Mouse (Mus musculus) embryonic facial prominence, embryonic 12.5 days (tissue): ENCODE data around the gene Csnk1d. TPM values are rescaled to one million over a fixed set of nuclear protein-coding genes. Genes with fewer than 3 reads are reported as not detected.

ENCODE experiments used
- ATAC-seq: fragments of 200-750 bp; cut with Nextera tagmentation; 2 replicates; pipeline ENCODE4 v1.8.0; 2017; ENCODE audit not compliant: insufficient number of reproducible peaks, insufficient read depth, low FRiP score, low TSS enrichment
- H3K27ac ChIP-seq: fragments of 300-500 bp; sonication (generic); 2 replicates; pipeline ENCODE4 v1.5.1; 2016; ENCODE audit warnings: mild to moderate bottlenecking
- H3K27me3 ChIP-seq: fragments of 300-500 bp; sonication (generic); 2 replicates; pipeline ENCODE4 v1.6.1; 2016; ENCODE audit warnings: mild to moderate bottlenecking, moderate library complexity
- H3K36me3 ChIP-seq: fragments of 300-500 bp; sonication (generic); 2 replicates; pipeline ENCODE4 v1.6.1; 2016; ENCODE audit warnings: mild to moderate bottlenecking
- H3K4me1 ChIP-seq: fragments of 300-500 bp; sonication (generic); 2 replicates; pipeline ENCODE4 v1.6.1; 2016
- H3K4me2 ChIP-seq: fragments of 300-500 bp; sonication (generic); replicated peaks from 2 replicates; pipeline ENCODE4 v1.6.1; 2016; ENCODE audit warnings: mild to moderate bottlenecking, moderate library complexity
- H3K4me3 ChIP-seq: fragments of 300-500 bp; sonication (generic); 2 replicates; pipeline ENCODE4 v1.5.1; 2016; ENCODE audit warnings: mild to moderate bottlenecking
- H3K9ac ChIP-seq: fragments of 300-500 bp; sonication (generic); 2 replicates; pipeline ENCODE4 v1.6.1; 2016; ENCODE audit warnings: mild to moderate bottlenecking, moderate library complexity
- H3K9me3 ChIP-seq: fragments of 300-500 bp; sonication (generic); 2 replicates; pipeline ENCODE4 v1.6.1; 2016; ENCODE audit warnings: mild to moderate bottlenecking, moderate library complexity
- WGBS: fragments of 180-500 bp; shearing (Covaris S2); methylation state at CpG from one replicate; pipeline ENCODE4 v1.1.7; 2016; 5-methylcytosine and 5-hydroxymethylcytosine counted together
- polyA plus RNA-seq: library from polyadenylated mRNA; unstranded; fragments of >200 nt; fragmentation: Nextera tagmentation; extraction: Ambion mirVana; gene quantifications from 2 replicates; pipeline ENCODE4 v1.2.1, GENCODE M21; 2016

The Csnk1d gene
- 159 and 160 TPM in 2 replicates for polyA plus RNA-seq

GRCm38 (mm10) chr11:120990951-120991526, at the start of gene Csnk1d:
Gene Csnk1d, minus strand, starts transcription at chr11:120991330.
- Histone ChIP-seq H3K36me3 (peaks cover 6% of the 10 kb centered on the region; the same call in 1 of the 2 replicates), H3K4me1 (peaks cover 30% of the 10 kb centered on the region)
- WGBS: under 1% methylated on average over 59 of the region's 59 CpGs

GRCm38 (mm10) chr11:121039302-121039701, 48.2 kb upstream of the Csnk1d start, which contains the start of gene Cd7:
Gene Cd7, minus strand, starts transcription at chr11:121039418.
- WGBS: 77% methylated on average over 5 of the region's 5 CpGs
- H3K36me3 ChIP-seq: no peaks in the 10 kb centered on the region
- no peaks in the 10 kb centered on the region for H3K27me3 ChIP-seq
- H3K9ac ChIP-seq: no peak within 1 kb of the TSS
- no peak within 1 kb of the TSS for H3K27ac ChIP-seq
- no peak within 1 kb of the TSS for H3K4me2 ChIP-seq
- no peak within 1 kb of the TSS for H3K4me3 ChIP-seq
- no peaks in the 10 kb centered on the region for H3K4me1 ChIP-seq
- H3K9me3 ChIP-seq: no peaks in the 10 kb centered on the region
- ATAC-seq: no peak

More at GRCm38 (mm10) chr11:120990951-120991526, at the start of gene Csnk1d:
- H3K4me3 ChIP-seq: peak within 1 kb of the TSS; percentile 99
- peak within 1 kb of the TSS; percentile 100 for H3K9ac ChIP-seq
- ATAC-seq: peak; percentile 74
- no peaks in the 10 kb centered on the region for H3K9me3 ChIP-seq
- no peaks in the 10 kb centered on the region for H3K27me3 ChIP-seq
- H3K27ac ChIP-seq: peak within 1 kb of the TSS; percentile 95
- peak within 1 kb of the TSS; percentile 95 for H3K4me2 ChIP-seq

GRCm38 (mm10) chr11:121038366-121039240, 47.5 kb upstream of the Csnk1d start:
- H3K4me3 ChIP-seq: no peak overlapping the region
- no peak overlapping the region for H3K27ac ChIP-seq
- no peak for ATAC-seq
- H3K4me1 ChIP-seq: no peaks in the 10 kb centered on the region
- no peaks in the 10 kb centered on the region for H3K36me3 ChIP-seq
- H3K9ac ChIP-seq: no peak overlapping the region
- H3K27me3 ChIP-seq: no peaks in the 10 kb centered on the region
- H3K9me3 ChIP-seq: no peaks in the 10 kb centered on the region
- WGBS: 90% methylated on average over 11 of the region's 11 CpGs
- no peak overlapping the region for H3K4me2 ChIP-seq

- Histone ChIP-seq H3K4me1 (no peaks in the 10 kb centered on the region), H3K4me3 (no peak overlapping the region), H3K9ac (no peak overlapping the region), H3K9me3 (no peaks in the 10 kb centered on the region), H3K27me3 (no peaks in the 10 kb centered on the region), H3K36me3 (no peaks in the 10 kb centered on the region), H3K4me2 (no peak overlapping the region), H3K27ac (no peak overlapping the region)
- no peak for ATAC-seq
- 83% methylated on average over 5 of the region's 5 CpGs for WGBS
These were observed 42.0 kb upstream of the Csnk1d start for GRCm38 (mm10) chr11:121033118-121033517.

- WGBS: 81% methylated on average over 7 of the region's 7 CpGs
- Histone ChIP-seq H3K27me3 (no peaks in the 10 kb centered on the region), H3K36me3 (no peaks in the 10 kb centered on the region), H3K27ac (no peak overlapping the region), H3K4me2 (no peak overlapping the region), H3K4me3 (no peak overlapping the region), H3K9me3 (no peaks in the 10 kb centered on the region), H3K9ac (no peak overlapping the region), H3K4me1 (no peaks in the 10 kb centered on the region)
- ATAC-seq: no peak
These were observed 36.1 kb upstream of the Csnk1d start for GRCm38 (mm10) chr11:121027259-121027658.

GRCm38 (mm10) chr11:121024163-121024562, 33.0 kb upstream of the Csnk1d start:
- no peak overlapping the region for H3K4me3 ChIP-seq
- no peaks in the 10 kb centered on the region for H3K9me3 ChIP-seq
- H3K4me2 ChIP-seq: no peak overlapping the region
- 64% methylated on average over 6 of the region's 6 CpGs for WGBS
- H3K9ac ChIP-seq: no peak overlapping the region
- no peak overlapping the region for H3K27ac ChIP-seq
- no peaks in the 10 kb centered on the region for H3K27me3 ChIP-seq
- ATAC-seq: no peak
- H3K4me1 ChIP-seq: no peaks in the 10 kb centered on the region
- H3K36me3 ChIP-seq: no peaks in the 10 kb centered on the region

- Histone ChIP-seq H3K27me3 (no peaks in the 10 kb centered on the region), H3K9ac (no peak overlapping the region), H3K27ac (no peak overlapping the region), H3K4me3 (no peak overlapping the region), H3K4me2 (no peak overlapping the region), H3K9me3 (no peaks in the 10 kb centered on the region), H3K4me1 (no peaks in the 10 kb centered on the region), H3K36me3 (no peaks in the 10 kb centered on the region)
- no peak for ATAC-seq
- WGBS: 82% methylated on average over 5 of the region's 5 CpGs
These were observed 28.4 kb upstream of the Csnk1d start for GRCm38 (mm10) chr11:121019501-121019900.

GRCm38 (mm10) chr11:121017703-121018102, 26.6 kb upstream of the Csnk1d start:
- Histone ChIP-seq H3K27ac (no peak overlapping the region), H3K9me3 (no peaks in the 10 kb centered on the region), H3K4me1 (no peaks in the 10 kb centered on the region), H3K36me3 (no peaks in the 10 kb centered on the region), H3K4me3 (no peak overlapping the region), H3K4me2 (no peak overlapping the region), H3K27me3 (no peaks in the 10 kb centered on the region), H3K9ac (no peak overlapping the region)
- 0 out of 2 replicates have a peak, but pooled peaks have one; percentile 60 for ATAC-seq
- WGBS: 32% methylated on average over 3 of the region's 3 CpGs

- no peak overlapping the region for H3K9ac ChIP-seq
- H3K9me3 ChIP-seq: no peaks in the 10 kb centered on the region
- H3K27ac ChIP-seq: no peak overlapping the region
- no peak overlapping the region for H3K4me2 ChIP-seq
- 58% methylated on average over 6 of the region's 6 CpGs for WGBS
- H3K4me3 ChIP-seq: no peak overlapping the region
- no peaks in the 10 kb centered on the region for H3K27me3 ChIP-seq
- no peaks in the 10 kb centered on the region for H3K36me3 ChIP-seq
- H3K4me1 ChIP-seq: no peaks in the 10 kb centered on the region
- no peak for ATAC-seq
These were observed 24.3 kb upstream of the Csnk1d start for GRCm38 (mm10) chr11:121015472-121015871.

- Histone ChIP-seq H3K4me2 (peak overlapping the region; percentile 35), H3K36me3 (no peaks in the 10 kb centered on the region)
- WGBS: 59% methylated on average over 19 of the region's 19 CpGs
These were observed 23.8 kb upstream of the Csnk1d start for GRCm38 (mm10) chr11:121014896-121015300.

GRCm38 (mm10) chr11:121013656-121014055, 22.5 kb upstream of the Csnk1d start:
- ATAC-seq: no peak
- no peak overlapping the region for H3K9ac ChIP-seq
- 88% methylated on average over 7 of the region's 7 CpGs for WGBS

More at GRCm38 (mm10) chr11:121014896-121015300, 23.8 kb upstream of the Csnk1d start:
- Histone ChIP-seq H3K27ac (no peak overlapping the region), H3K4me3 (no peak overlapping the region), H3K9me3 (no peaks in the 10 kb centered on the region), H3K27me3 (no peaks in the 10 kb centered on the region), H3K4me1 (no peaks in the 10 kb centered on the region), H3K9ac (no peak overlapping the region)
- ATAC-seq: no peak

More at GRCm38 (mm10) chr11:121013656-121014055, 22.5 kb upstream of the Csnk1d start:
- Histone ChIP-seq H3K4me2 (no peak overlapping the region), H3K36me3 (no peaks in the 10 kb centered on the region), H3K4me3 (no peak overlapping the region), H3K9me3 (0 out of 2 replicates have a peak, but pooled peaks cover 4% of the 10 kb centered on the region), H3K27me3 (no peaks in the 10 kb centered on the region), H3K27ac (no peak overlapping the region), H3K4me1 (no peaks in the 10 kb centered on the region)
